Mouse (Mus musculus) liver, embryonic 11.5 days (tissue): Measurements from ENCODE around the gene Rapgef3. TPM values are rescaled to one million over a fixed set of nuclear protein-coding genes. Genes with fewer than 3 reads are reported as not detected.
A peak's percentile ranks its signal among the peaks of the same experiment; 100 is the strongest.

Experiments
- ATAC-seq: fragments of 200-750 bp; cut with Nextera tagmentation; replicated peaks from 2 replicates; pipeline ENCODE4 v1.8.0; 2017; ENCODE audit warnings: moderate number of reproducible peaks, mild to moderate bottlenecking, moderate TSS enrichment, moderate library complexity; ENCODE audit not compliant: low FRiP score
- DNase-seq: peaks from one replicate; pipeline ENCODE4 v3.0.0-alpha.2; 2017; ENCODE audit warnings: low spot score
- H3K27ac ChIP-seq: fragments of 300-500 bp; sonication (generic); 2 replicates; pipeline ENCODE4 v1.5.1; 2014; ENCODE audit warnings: mild to moderate bottlenecking, low read depth, low read length, control low read depth
- H3K27me3 ChIP-seq: fragments of 300-500 bp; sonication (generic); replicated peaks from 2 replicates; pipeline ENCODE4 v1.6.1; 2014; ENCODE audit warnings: low read length, mixed read lengths; ENCODE audit not compliant: control insufficient read depth, insufficient read depth
- H3K36me3 ChIP-seq: fragments of 300-500 bp; sonication (generic); 2 replicates; pipeline ENCODE4 v1.6.1; 2014; ENCODE audit warnings: mild to moderate bottlenecking, low read length, moderate library complexity, mixed read lengths; ENCODE audit not compliant: control insufficient read depth, insufficient read depth
- H3K4me1 ChIP-seq: fragments of 300-500 bp; sonication (generic); replicated peaks from 2 replicates; pipeline ENCODE4 v1.6.1; 2014; ENCODE audit warnings: low read length, mixed read lengths; ENCODE audit not compliant: control insufficient read depth, insufficient read depth
- H3K4me2 ChIP-seq: fragments of 300-500 bp; sonication (generic); 2 replicates; pipeline ENCODE4 v1.6.1; 2014; ENCODE audit warnings: mild to moderate bottlenecking, control low read depth, moderate library complexity
- H3K4me3 ChIP-seq: fragments of 300-500 bp; sonication (generic); 2 replicates; pipeline ENCODE4 v1.5.1; 2014; ENCODE audit warnings: low read depth, low read length, control low read depth
- H3K9ac ChIP-seq: fragments of 300-500 bp; sonication (generic); 2 replicates; pipeline ENCODE4 v1.6.1; 2014; ENCODE audit warnings: low read depth, low read length, control low read depth
- H3K9me3 ChIP-seq: fragments of 300-500 bp; sonication (generic); 2 replicates; pipeline ENCODE4 v1.6.1; 2016; ENCODE audit warnings: low read length, inconsistent platforms, mixed read lengths; ENCODE audit not compliant: control insufficient read depth
- WGBS: fragments of 180-500 bp; shearing (Covaris S2); extraction: QIAGEN DNeasy Blood & Tissue Kit; methylation state at CpG from one replicate; pipeline ENCODE4 v1.1.7; 2014; 5-methylcytosine and 5-hydroxymethylcytosine counted together
- polyA plus RNA-seq: library from polyadenylated mRNA; unstranded; fragments of >200 nt; fragmentation: Nextera tagmentation; extraction: Ambion mirVana; gene quantifications from 2 replicates; pipeline ENCODE4 v1.2.1, GENCODE M21; 2014

The Rapgef3 gene
- polyA plus RNA-seq, 1 experiment from 2014 or later: 4.1 TPM

DNA sequence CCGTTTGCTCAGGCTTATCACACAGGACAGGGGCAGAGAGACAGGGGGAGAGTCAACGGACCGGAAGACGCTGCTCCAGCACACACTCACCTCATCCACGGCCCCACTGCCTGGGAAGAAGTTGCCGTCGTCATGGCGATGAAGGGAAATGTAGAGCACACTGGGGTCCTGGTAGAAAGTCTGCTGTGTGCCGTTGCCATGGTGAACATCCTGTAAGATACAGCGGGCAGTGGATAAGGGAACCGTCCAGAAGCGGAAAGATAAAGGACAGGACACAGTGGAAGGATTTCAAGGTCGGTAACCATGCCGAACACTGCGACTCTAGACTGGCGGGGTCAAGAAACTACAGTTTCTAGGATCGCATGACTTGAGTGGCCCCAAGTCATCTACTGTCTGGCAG is 30.4 kb upstream of the Rapgef3 start:
- ATAC-seq (peak; percentile 18; the same call in 1 of the 2 replicates), DNase-seq (no peak)
- Histone ChIP-seq H3K9ac (no peak overlapping the region), H3K4me1 (no peaks in the 10 kb centered on the region; the same call in 1 of the 2 replicates), H3K27ac (no peak overlapping the region), H3K27me3 (no peaks in the 10 kb centered on the region), H3K4me2 (no peak overlapping the region), H3K36me3 (peaks cover 38% of the 10 kb centered on the region), H3K9me3 (no peaks in the 10 kb centered on the region), H3K4me3 (no peak overlapping the region)
- WGBS: 63% methylated on average over 17 of the region's 17 CpGs

- Histone ChIP-seq H3K36me3 (peaks cover 44% of the 10 kb centered on the region), H3K4me2 (no peak overlapping the region), H3K4me3 (no peak overlapping the region), H3K27ac (no peak overlapping the region), H3K9ac (no peak overlapping the region), H3K27me3 (no peaks in the 10 kb centered on the region), H3K9me3 (no peaks in the 10 kb centered on the region), H3K4me1 (no peaks in the 10 kb centered on the region; the same call in 1 of the 2 replicates)
- ATAC-seq (no peak), DNase-seq (no peak)
- 89% methylated on average over 17 of the region's 17 CpGs for WGBS
These were observed 29.0 kb upstream of the Rapgef3 start for GRCm38 (mm10) chr15:97796674-97797310.

- 93% methylated on average over 10 of the region's 10 CpGs for WGBS
- H3K36me3 ChIP-seq: peaks cover 46% of the 10 kb centered on the region
- DNase-seq: no peak
- H3K9ac ChIP-seq: no peak overlapping the region
- H3K27ac ChIP-seq: no peak overlapping the region
- H3K9me3 ChIP-seq: no peaks in the 10 kb centered on the region
- no peaks in the 10 kb centered on the region; the same call in 1 of the 2 replicates for H3K4me1 ChIP-seq
- H3K4me3 ChIP-seq: no peak overlapping the region
- H3K4me2 ChIP-seq: no peak overlapping the region
- no peaks in the 10 kb centered on the region for H3K27me3 ChIP-seq
- ATAC-seq: no peak
These were observed 27.9 kb upstream of the Rapgef3 start for GRCm38 (mm10) chr15:97795559-97796235.

DNA sequence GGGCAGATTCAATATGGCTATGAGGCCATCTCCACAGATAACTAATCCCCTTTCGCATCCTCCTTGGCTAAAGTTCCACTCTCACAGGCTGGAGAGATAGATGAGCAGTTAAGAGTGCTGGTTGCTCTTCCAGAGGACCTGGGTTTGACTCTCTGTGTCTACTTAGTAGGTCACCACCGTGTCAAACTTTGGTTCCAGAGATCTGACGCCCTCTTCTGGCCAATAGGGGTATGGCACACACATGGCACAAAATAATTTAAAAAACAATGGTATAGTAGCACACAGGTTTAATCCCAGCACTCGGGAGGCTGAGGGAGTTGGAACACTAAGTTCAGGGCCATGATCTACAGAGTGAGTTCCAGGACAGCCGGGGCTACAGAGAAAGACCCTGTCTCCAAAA is 26.5 kb upstream of the Rapgef3 start:
- no peak overlapping the region for H3K4me3 ChIP-seq
- H3K4me2 ChIP-seq: no peak overlapping the region
- WGBS: 72% methylated on average over 5 of the region's 5 CpGs
- H3K9ac ChIP-seq: no peak overlapping the region
- H3K9me3 ChIP-seq: no peaks in the 10 kb centered on the region
- ATAC-seq (no peak), DNase-seq (no peak)
- H3K27ac ChIP-seq: no peak overlapping the region
- H3K36me3 ChIP-seq: peaks cover 34% of the 10 kb centered on the region
- no peaks in the 10 kb centered on the region; the same call in none of the 2 replicates for H3K4me1 ChIP-seq
- H3K27me3 ChIP-seq: no peaks in the 10 kb centered on the region

DNA sequence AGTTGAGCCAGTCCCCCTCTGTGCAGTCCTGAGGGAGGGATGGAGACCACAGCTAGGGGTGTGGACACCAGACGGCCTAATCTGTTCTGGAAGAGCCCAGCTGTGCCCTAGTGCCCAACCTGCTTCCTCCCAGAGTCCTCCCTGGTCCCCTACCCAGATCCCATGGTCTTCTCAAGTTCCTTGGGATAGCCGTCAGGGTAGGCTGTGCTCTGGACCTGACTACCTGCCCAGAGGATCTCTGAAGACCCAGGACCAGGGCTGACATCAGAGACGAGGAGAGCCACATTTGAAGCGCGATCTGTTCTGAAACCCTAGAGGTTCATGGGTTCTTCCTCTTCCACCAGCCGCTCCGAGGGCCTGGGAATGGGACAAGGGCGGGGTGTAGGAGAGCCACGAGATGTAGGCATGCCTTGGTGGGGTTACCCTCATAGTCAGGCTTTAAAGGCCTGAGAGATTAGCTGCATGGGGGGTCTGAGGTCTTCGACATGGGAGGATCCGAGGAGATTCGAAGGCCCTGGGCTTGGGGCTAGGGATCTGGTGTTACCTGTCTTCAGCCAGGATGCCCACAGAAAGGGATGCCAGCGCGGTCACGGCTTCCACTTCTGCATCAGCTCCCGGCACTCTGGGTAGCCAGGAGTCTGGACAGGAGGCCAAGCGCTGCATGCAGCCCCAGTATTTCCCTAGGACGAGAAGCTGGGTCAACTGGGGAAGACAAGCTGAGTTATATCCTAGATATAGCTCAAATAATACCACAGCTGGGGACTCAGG is 25.8 kb upstream of the Rapgef3 start:
- no peak overlapping the region for H3K9ac ChIP-seq
- no peak overlapping the region for H3K4me2 ChIP-seq
- H3K27ac ChIP-seq: no peak overlapping the region
- DNase-seq (no peak), ATAC-seq (no peak)
- no peaks in the 10 kb centered on the region for H3K27me3 ChIP-seq
- H3K4me3 ChIP-seq: no peak overlapping the region
- H3K9me3 ChIP-seq: no peaks in the 10 kb centered on the region
- peaks cover 33% of the 10 kb centered on the region for H3K36me3 ChIP-seq
- no peaks in the 10 kb centered on the region; the same call in 1 of the 2 replicates for H3K4me1 ChIP-seq
- WGBS: 91% methylated on average over 18 of the region's 18 CpGs

DNA sequence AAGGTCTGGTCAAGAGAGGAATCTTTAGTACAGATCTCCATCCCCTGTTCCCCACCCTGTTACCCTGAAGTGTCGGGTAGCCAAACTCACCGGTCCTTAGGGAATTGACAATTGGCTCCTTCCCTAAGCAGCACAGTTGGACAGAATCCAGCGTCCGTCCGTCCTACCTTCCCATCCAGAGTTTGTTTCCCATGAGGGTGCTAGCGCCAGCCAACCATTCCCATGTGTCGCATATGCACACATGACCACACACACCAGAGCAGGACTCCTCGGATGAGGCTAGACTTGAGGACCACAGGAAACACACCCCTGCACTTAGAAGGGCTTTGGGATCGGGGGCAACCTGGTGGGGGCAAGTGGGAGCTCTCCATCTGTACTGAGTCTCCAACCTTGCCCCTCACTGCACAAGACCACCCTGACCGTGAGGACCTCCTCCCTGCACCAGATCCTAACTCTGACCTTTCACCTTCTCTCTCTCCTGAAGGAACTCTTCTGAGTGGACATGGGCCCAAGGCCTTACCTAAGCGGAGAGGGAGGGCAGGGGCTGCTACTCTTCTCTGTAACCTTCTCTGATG is 23.4 kb upstream of the Rapgef3 start:
- H3K27ac ChIP-seq: no peak overlapping the region
- no peak overlapping the region for H3K9ac ChIP-seq
- H3K4me3 ChIP-seq: no peak overlapping the region
- H3K27me3 ChIP-seq: no peaks in the 10 kb centered on the region
- no peak overlapping the region for H3K4me2 ChIP-seq
- WGBS: 89% methylated on average over 11 of the region's 11 CpGs
- peaks cover 28% of the 10 kb centered on the region for H3K36me3 ChIP-seq
- H3K9me3 ChIP-seq: no peaks in the 10 kb centered on the region
- DNase-seq: no peak
- peaks cover 20% of the 10 kb centered on the region for H3K4me1 ChIP-seq
- no peak for ATAC-seq

DNA sequence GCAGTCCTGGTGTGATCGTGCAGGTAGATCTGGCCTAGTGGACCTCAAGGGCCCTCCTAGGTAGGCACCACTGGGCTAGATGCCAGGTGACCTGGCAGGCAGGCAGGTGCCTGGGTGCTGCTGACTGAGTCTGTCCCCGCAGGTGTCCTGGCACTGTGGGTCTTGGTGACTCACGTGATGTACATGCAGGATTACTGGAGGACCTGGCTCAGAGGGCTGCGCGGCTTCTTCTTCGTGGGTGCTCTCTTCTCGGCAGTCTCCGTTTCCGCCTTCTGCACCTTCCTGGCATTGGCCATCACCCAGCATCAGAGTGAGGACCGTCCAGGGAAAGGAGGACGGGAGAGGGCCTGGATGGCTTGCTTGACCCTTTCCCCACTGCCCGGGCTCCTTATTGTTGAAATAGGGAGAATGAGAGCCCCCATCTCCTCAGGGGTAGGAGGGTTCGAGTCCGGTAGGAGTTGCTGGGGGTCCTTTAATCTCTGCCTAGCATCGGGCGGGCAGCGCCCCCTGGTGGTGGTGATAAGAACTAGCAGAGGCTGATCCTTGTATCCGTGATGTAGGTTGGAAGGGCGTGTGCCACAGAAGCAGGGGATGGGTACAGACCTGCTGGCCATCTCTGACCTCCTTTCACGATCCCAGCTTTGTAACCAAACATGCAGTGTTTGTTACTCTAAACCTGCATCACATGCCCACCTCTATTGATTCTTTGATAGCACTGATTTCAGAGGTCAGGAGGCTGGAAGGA is 22.2 kb upstream of the Rapgef3 start:
- no peak for DNase-seq
- no peak overlapping the region for H3K27ac ChIP-seq

GRCm38 (mm10) chr15:97788821-97789220 is 21.0 kb upstream of the Rapgef3 start:
- ATAC-seq (no peak), DNase-seq (no peak)
- WGBS: 62% methylated on average over 6 of the region's 6 CpGs
- H3K27me3 ChIP-seq: no peaks in the 10 kb centered on the region
- no peak overlapping the region; the same call in 1 of the 2 replicates for H3K4me2 ChIP-seq
- H3K36me3 ChIP-seq: peaks cover 18% of the 10 kb centered on the region; the same call in 1 of the 2 replicates
- 0 out of 2 replicates have a peak overlapping the region, but pooled peaks have one; percentile 45 for H3K27ac ChIP-seq
- no peaks in the 10 kb centered on the region for H3K9me3 ChIP-seq
- peaks cover 33% of the 10 kb centered on the region for H3K4me1 ChIP-seq
- no peak overlapping the region for H3K9ac ChIP-seq
- no peak overlapping the region for H3K4me3 ChIP-seq

More for the DNA sequence above, 22.2 kb upstream of the Rapgef3 start:
- H3K9me3 ChIP-seq: no peaks in the 10 kb centered on the region
- no peak overlapping the region for H3K4me2 ChIP-seq
- WGBS: 59% methylated on average over 20 of the region's 20 CpGs
- peaks cover 21% of the 10 kb centered on the region; the same call in 1 of the 2 replicates for H3K36me3 ChIP-seq
- H3K27me3 ChIP-seq: no peaks in the 10 kb centered on the region
- ATAC-seq: no peak
- no peak overlapping the region for H3K4me3 ChIP-seq
- H3K9ac ChIP-seq: no peak overlapping the region
- H3K4me1 ChIP-seq: peaks cover 31% of the 10 kb centered on the region
